In genomic region chr8:104060446-104060845, GRCm38 (mm10) we compare ENCODE assay signal across 27 mouse cellular contexts. TPM values are rescaled to one million over a fixed set of nuclear protein-coding genes. Genes with fewer than 3 reads are reported as not detected.
DNase-seq lines count a peak whose midpoint lies in the region; ATAC-seq and TF ChIP-seq lines count a peak whose summit lies in the region.
"Had no signal": no experiment of that assay in that cellular context is flagged by ENCODE, and none has a peak within 500 bp of the region (broad histone marks: within the 10 kb centered on the region; RNA-seq: fewer than 3 reads in every experiment).

No protein-coding gene starts in this region.

- DNase-seq in midbrain, embryonic 10.5 days (ENCODE audit: low spot score) = no peak
- DNase-seq in embryonic facial prominence, embryonic 10.5 days (ENCODE audit: low spot score) = no peak
- DNase-seq in intestine, embryonic 14.5 days (ENCODE audit: low spot score) = no peak
- DNase-seq in retina, postnatal 1 day = no peak
- no peak for DNase-seq in adrenal gland, adult 18-20 months (ENCODE audit: low spot score in 2 of 2)
- DNase-seq: adrenal gland, postnatal 10 days; adrenal gland, postnatal 36 days; cerebellum, adult 18-20 months; cerebellum, adult 9-10 months; cerebellum, postnatal 14 days; gastrocnemius, postnatal 36 days; heart, postnatal 10 days; heart, postnatal 36 days had no signal

- no peaks in the 10 kb centered on the region for H3K27me3 ChIP-seq in midbrain, embryonic 10.5 days (ENCODE audit: low read depth, poor library complexity, severe bottlenecking)
- 0 out of 2 replicates have a peak, but pooled peaks cover 4% of the 10 kb centered on the region for H3K27me3 ChIP-seq in midbrain, embryonic 13.5 days
- 0 out of 2 replicates have a peak, but pooled peaks cover 3% of the 10 kb centered on the region for H3K27me3 ChIP-seq in embryonic facial prominence, embryonic 10.5 days (replicated peaks; ENCODE audit: low read depth, poor library complexity, severe bottlenecking)
- H3K27me3 ChIP-seq in intestine, embryonic 14.5 days (replicated peaks; ENCODE audit: control insufficient read depth, insufficient read depth, low read length) = no peaks in the 10 kb centered on the region
- H3K27me3 ChIP-seq in intestine, postnatal 0 days (replicated peaks; ENCODE audit: control insufficient read depth, insufficient read depth, low read length) = no peaks in the 10 kb centered on the region
- H3K27me3 ChIP-seq: embryonic facial prominence, embryonic 13.5 days; forebrain, embryonic 12.5 days; forebrain, embryonic 15.5 days; heart, embryonic 15.5 days had no signal

- no peaks in the 10 kb centered on the region for H3K9me3 ChIP-seq in midbrain, embryonic 10.5 days (replicated peaks)
- no peaks in the 10 kb centered on the region for H3K9me3 ChIP-seq in midbrain, embryonic 13.5 days
- no peaks in the 10 kb centered on the region for H3K9me3 ChIP-seq in embryonic facial prominence, embryonic 10.5 days
- H3K9me3 ChIP-seq in intestine, embryonic 14.5 days (ENCODE audit: control insufficient read depth, low read length) = no peaks in the 10 kb centered on the region
- H3K9me3 ChIP-seq in intestine, postnatal 0 days (ENCODE audit: control insufficient read depth) = no peaks in the 10 kb centered on the region
- H3K9me3 ChIP-seq: embryonic facial prominence, embryonic 13.5 days; forebrain, embryonic 12.5 days; forebrain, embryonic 15.5 days; heart, embryonic 12.5 days; heart, embryonic 15.5 days; hindbrain, embryonic 10.5 days; hindbrain, embryonic 13.5 days had no signal

- H3K4me1 ChIP-seq in midbrain, embryonic 10.5 days = peaks cover 29% of the 10 kb centered on the region
- peaks cover 38% of the 10 kb centered on the region for H3K4me1 ChIP-seq in midbrain, embryonic 13.5 days (replicated peaks)
- peaks cover 17% of the 10 kb centered on the region for H3K4me1 ChIP-seq in embryonic facial prominence, embryonic 10.5 days
- peaks cover 23% of the 10 kb centered on the region for H3K4me1 ChIP-seq in intestine, embryonic 14.5 days (replicated peaks; ENCODE audit: control insufficient read depth, insufficient read depth, low read length)
- peaks cover 14% of the 10 kb centered on the region; the same call in 1 of the 2 replicates for H3K4me1 ChIP-seq in intestine, postnatal 0 days (replicated peaks; ENCODE audit: control insufficient read depth, insufficient read depth, low read length)
- H3K4me1 ChIP-seq: heart, embryonic 12.5 days; heart, embryonic 15.5 days had no signal

- no peak overlapping the region for H3K4me2 ChIP-seq in midbrain, embryonic 13.5 days (replicated peaks)
- no peak overlapping the region for H3K4me2 ChIP-seq in intestine, embryonic 14.5 days (ENCODE audit: low read length)
- no peak overlapping the region for H3K4me2 ChIP-seq in intestine, postnatal 0 days (replicated peaks; ENCODE audit: low read depth)
- H3K4me2 ChIP-seq: embryonic facial prominence, embryonic 13.5 days; forebrain, embryonic 12.5 days; forebrain, embryonic 15.5 days; heart, embryonic 12.5 days; heart, embryonic 15.5 days; hindbrain, embryonic 13.5 days had no signal

- H3K27ac ChIP-seq in midbrain, embryonic 10.5 days (replicated peaks) = peak overlapping the region; percentile 42; the same call in 1 of the 2 replicates
- no peak overlapping the region for H3K27ac ChIP-seq in midbrain, embryonic 13.5 days
- 0 out of 2 replicates have a peak overlapping the region, but pooled peaks have one; percentile 2 for H3K27ac ChIP-seq in embryonic facial prominence, embryonic 10.5 days (replicated peaks)
- peak overlapping the region; percentile 70 for H3K27ac ChIP-seq in intestine, embryonic 14.5 days (ENCODE audit: low read depth)
- peak overlapping the region; percentile 88; the same call in 1 of the 2 replicates for H3K27ac ChIP-seq in intestine, postnatal 0 days (ENCODE audit: low read depth, low read length)
- H3K27ac ChIP-seq: embryonic facial prominence, embryonic 13.5 days; forebrain, embryonic 12.5 days; forebrain, embryonic 15.5 days; heart, embryonic 15.5 days; hindbrain, embryonic 10.5 days; hindbrain, embryonic 13.5 days had no signal

- no peak overlapping the region for H3K9ac ChIP-seq in midbrain, embryonic 13.5 days (replicated peaks)
- H3K9ac ChIP-seq in intestine, embryonic 14.5 days (ENCODE audit: low read length) = no peak overlapping the region
- no peak overlapping the region for H3K9ac ChIP-seq in intestine, postnatal 0 days (ENCODE audit: low read depth, low read length)
- H3K9ac ChIP-seq: embryonic facial prominence, embryonic 13.5 days; forebrain, embryonic 12.5 days; forebrain, embryonic 15.5 days; heart, embryonic 12.5 days; heart, embryonic 15.5 days; hindbrain, embryonic 13.5 days had no signal

- TF ChIP-seq CTCF in intestine, postnatal 0 days (IDR thresholded peaks at IDR 0.05; ENCODE audit: low read depth) = no peak

- H3K36me3 ChIP-seq in midbrain, embryonic 10.5 days = no peaks in the 10 kb centered on the region
- H3K36me3 ChIP-seq in midbrain, embryonic 13.5 days = no peaks in the 10 kb centered on the region
- H3K36me3 ChIP-seq in embryonic facial prominence, embryonic 10.5 days (replicated peaks) = no peaks in the 10 kb centered on the region
- no peaks in the 10 kb centered on the region for H3K36me3 ChIP-seq in intestine, embryonic 14.5 days (ENCODE audit: control insufficient read depth, insufficient read depth, low read length)
- no peaks in the 10 kb centered on the region for H3K36me3 ChIP-seq in intestine, postnatal 0 days (ENCODE audit: control insufficient read depth, insufficient read depth)
- H3K36me3 ChIP-seq: embryonic facial prominence, embryonic 13.5 days; forebrain, embryonic 12.5 days; forebrain, embryonic 15.5 days; heart, embryonic 12.5 days; heart, embryonic 15.5 days; hindbrain, embryonic 10.5 days; hindbrain, embryonic 13.5 days had no signal

- no peak overlapping the region for H3K4me3 ChIP-seq in midbrain, embryonic 10.5 days
- no peak overlapping the region for H3K4me3 ChIP-seq in midbrain, embryonic 13.5 days (replicated peaks)
- no peak overlapping the region for H3K4me3 ChIP-seq in embryonic facial prominence, embryonic 10.5 days
- no peak overlapping the region for H3K4me3 ChIP-seq in intestine, embryonic 14.5 days (ENCODE audit: low read depth, low read length)
- H3K4me3 ChIP-seq in intestine, postnatal 0 days (ENCODE audit: low read depth, low read length) = no peak overlapping the region
- H3K4me3 ChIP-seq: embryonic facial prominence, embryonic 13.5 days; erythroblast, embryonic 14.5 days; forebrain, embryonic 12.5 days; forebrain, embryonic 15.5 days; heart, embryonic 12.5 days; heart, embryonic 15.5 days; hindbrain, embryonic 10.5 days; hindbrain, embryonic 13.5 days had no signal

- ATAC-seq in midbrain, embryonic 13.5 days = no peak
- no peak; the same call in 1 of the 2 replicates for ATAC-seq in intestine, embryonic 14.5 days (replicated peaks; ENCODE audit: low FRiP score, low TSS enrichment, low read depth)
- ATAC-seq in intestine, postnatal 0 days = no peak
- ATAC-seq: CD4-positive, CD25-positive, alpha-beta regulatory T cell, adult 4 months; forebrain, embryonic 15.5 days; hindbrain, embryonic 16.5 days had no signal

- WGBS in midbrain, embryonic 10.5 days = 91% methylated on average over 7 of the region's 7 CpGs
- WGBS in midbrain, embryonic 13.5 days = 91% methylated on average over 7 of the region's 7 CpGs
- 90% methylated on average over 7 of the region's 7 CpGs for WGBS in embryonic facial prominence, embryonic 10.5 days
- 59% methylated on average over 7 of the region's 7 CpGs for WGBS in intestine, embryonic 14.5 days
- WGBS in intestine, postnatal 0 days = 82% methylated on average over 7 of the region's 7 CpGs

RNA-seq across cellular contexts. Expression of gene Cdh5, which starts 41.0 kb away (rescaled TPM):
- 12.2 and 13.9 TPM in 2 replicates for polyA plus RNA-seq in midbrain, embryonic 10.5 days (2016; fragmentation: Nextera tagmentation; extraction: Ambion mirVana)
- polyA plus RNA-seq in midbrain, embryonic 13.5 days (2015; fragmentation: Nextera tagmentation; extraction: Ambion mirVana) = 12.8 TPM in 2 replicates
- 15.4 and 15.6 TPM in 2 replicates for polyA plus RNA-seq in embryonic facial prominence, embryonic 10.5 days (2016; fragmentation: Nextera tagmentation; extraction: Ambion mirVana)
- polyA plus RNA-seq in intestine, embryonic 14.5 days (2014; fragmentation: Nextera tagmentation; extraction: Ambion mirVana) = 26.6 and 28.3 TPM in 2 replicates
- 12.1 and 12.4 TPM in 2 replicates for polyA plus RNA-seq in intestine, postnatal 0 days (2015; fragmentation: Nextera tagmentation; extraction: Ambion mirVana)
- 10 to 100 TPM; 33.9 to 41.2 TPM for total RNA-seq in adrenal gland, adult 18-20 months (2021)
- total RNA-seq: granulocyte monocyte progenitor cell, adult 5-6 weeks; MEL had no signal
- polyA plus RNA-seq: CD4-positive, CD25-positive, alpha-beta regulatory T cell, adult 4 months had no signal
